Mouse (Mus musculus) natural killer cell, adult 2 months (primary cell): ENCODE data around the gene Olfr871.
"Not testable (repeated sequence)": the region's sequence is repeated elsewhere in the genome, so short reads cannot be mapped to it uniquely, and the experiment has no call there.

Source experiments
- DNase-seq, 2 experiments: peaks; one replicate each; pipeline ENCODE4 v3.0.0; 2022; ENCODE audit warnings: low spot score in 2 of 2

Olfr871 gene

DNA sequence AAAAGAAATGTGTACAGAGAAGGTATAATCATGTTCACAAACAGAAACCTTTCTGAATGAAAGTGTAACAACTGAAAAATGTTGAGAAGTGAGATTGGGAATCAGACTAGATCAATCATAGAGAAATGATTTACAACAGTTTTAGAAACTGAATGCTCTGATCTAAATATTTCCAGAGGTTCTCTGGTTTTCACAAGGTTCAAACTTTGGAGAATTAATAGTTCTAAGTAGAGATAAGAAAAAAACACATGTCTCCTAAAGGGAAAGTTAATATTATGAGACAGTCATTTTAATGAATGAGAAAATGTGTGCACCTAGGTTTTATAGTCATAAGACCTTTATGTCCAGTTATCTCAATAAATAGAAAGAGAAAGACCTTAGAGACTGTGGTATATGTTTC, at the start of gene Olfr871:
Olfr871 (plus strand) TSS at position 301 of the 400 bp plus-strand sequence.
- no peak for DNase-seq

DNA sequence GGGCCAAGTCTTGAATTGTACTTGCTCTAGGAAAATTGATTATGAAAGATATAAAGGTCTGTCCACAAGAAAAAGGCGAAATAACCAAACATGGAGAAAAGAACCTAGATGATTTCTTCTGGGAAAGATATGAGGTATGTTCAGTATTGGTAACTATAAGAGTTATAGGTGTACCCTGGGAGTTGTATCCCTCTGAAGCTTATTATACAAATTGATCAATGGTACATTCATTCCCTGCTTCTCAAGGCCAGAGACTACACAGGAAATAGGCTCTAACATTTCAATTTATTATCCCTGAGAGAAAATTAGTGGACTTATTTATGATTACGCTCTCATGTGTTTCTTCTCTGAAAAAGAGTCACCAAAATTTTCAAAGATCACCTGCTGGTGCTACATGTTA, 38.0 kb upstream of the Olfr871 start, which contains the start of gene Olfr870:
Olfr870 (minus strand) TSS at position 101 of the 400 bp plus-strand sequence.
- DNase-seq: no peak

DNA sequence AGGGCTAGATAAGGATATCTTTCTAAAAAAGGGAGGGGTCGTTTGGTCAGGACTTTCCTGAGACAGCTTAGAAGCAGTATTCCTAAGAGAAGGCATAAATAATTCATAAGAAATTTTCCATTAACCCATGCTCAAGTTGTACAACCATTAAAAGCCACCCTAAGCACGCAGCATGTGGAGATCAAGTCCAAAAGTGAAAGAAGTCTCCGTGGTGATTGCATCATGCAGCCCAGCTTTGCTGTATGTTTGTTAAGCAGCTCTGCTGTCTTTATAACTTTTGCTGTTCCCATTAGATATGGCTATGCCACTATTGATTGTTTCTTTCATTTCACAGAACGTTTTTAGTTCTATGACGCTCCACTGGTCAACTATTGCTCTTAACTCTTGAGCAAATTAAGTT, 32.5 kb upstream of the Olfr871 start:
- no peak for DNase-seq

DNA sequence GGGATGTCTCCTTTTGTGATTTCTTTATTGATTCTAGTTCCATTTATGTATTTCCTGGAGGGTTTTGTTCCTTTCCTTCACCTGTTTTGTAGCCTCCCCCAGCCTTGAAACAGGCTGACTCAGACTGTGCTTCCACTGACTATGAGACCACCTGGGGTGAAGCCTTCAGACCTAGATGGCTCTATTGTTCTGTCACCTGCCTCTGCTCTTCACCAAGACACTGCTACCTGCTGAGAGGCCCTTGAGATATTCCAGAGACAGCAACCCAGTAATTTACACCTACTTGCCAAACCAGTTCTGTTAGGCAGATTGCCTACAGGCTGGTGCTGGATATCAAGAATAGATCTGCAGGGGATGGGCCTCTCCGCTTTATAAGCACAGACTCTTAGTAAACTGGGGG, 9.9 kb upstream of the Olfr871 start:
- DNase-seq: no peak

DNA sequence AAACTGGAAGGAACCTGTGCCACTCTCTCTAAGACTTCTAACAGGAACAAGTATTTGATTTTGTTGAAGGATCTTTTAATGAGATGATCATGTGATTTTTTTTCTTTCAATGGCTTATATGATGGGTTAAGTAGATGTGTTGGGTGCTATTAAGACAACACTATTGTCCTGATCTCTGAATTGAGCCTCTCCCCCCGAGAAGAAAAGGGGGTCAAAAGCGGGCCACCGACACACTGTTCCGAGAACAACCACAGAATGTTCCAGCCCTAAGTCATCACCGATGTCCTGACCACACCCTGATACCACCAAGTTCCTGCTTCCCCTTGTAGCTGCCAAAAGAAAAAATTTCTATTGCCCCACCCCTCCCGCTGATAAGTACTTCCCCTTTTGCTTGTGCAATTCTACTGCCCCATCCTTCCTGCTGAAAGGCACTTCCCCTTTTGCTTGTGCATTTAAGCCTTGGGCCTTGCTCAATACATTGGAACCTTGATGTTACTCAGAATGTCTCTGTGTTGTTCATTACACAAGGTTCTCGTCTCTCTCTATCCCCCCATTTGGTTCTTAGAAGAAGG, 8.5 kb upstream of the Olfr871 start:
- DNase-seq: not testable (repeated sequence)

DNA sequence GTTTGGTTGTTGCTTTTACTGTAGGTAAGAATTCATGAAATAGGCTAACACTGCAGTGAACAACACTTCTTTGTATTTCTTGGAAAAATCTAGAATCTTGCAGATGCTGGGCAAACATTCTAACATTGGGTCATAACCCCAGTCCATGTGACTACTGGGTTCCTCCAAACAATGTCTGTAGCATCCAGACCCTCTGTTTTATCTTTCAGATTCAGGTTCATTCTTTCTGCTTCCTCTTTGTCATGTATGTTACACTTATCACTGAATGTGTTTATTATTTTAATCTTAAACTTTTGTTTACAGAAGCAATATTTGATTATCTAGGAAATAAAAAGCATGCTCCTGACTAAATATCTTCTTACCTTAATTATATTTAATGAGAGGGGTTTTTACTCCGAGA, 1.2 kb upstream of the Olfr871 start:
- DNase-seq: no peak

DNA sequence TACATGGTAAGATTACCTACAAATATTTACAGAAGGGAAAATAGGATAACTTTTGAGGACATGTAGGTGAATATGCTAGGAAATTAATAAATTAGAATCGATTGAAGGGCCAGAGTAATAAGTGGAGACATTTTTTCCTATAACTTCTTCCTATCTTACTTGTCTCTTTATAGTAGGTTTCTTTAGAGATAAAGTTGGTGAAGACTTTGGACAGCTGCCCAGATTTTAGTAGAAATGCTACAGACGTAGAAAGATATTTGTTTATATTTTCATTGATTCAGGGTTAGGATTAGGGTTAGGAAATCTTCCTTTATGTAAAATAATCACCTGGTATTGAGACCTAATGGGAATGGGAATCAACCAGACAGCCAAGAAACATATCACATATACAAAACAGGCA, 530 bp upstream of the Olfr871 start:
- no peak for DNase-seq

DNA sequence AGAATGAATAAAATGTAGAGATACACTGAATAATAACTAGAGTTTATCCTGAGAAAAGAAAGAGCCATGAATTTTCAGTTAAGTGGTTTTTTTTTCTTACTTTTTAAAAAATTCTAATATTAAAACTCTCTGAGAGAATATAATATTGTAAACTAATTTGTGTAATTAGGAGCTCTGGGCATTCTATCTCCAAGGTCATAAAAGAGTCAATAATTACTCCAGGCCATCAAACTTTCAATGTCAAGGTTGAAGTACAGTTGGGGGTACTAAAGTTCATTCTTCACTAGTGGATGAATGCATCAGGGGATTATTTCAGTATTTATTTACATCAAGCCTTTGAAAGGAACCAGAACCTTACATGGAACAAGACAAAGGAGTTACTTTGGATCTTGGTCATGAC, 24.8 kb downstream of the Olfr871 start, which contains the start of gene Olfr872:
Olfr872 (plus strand) TSS at position 301 of the 400 bp plus-strand sequence.
- no peak for DNase-seq

DNA sequence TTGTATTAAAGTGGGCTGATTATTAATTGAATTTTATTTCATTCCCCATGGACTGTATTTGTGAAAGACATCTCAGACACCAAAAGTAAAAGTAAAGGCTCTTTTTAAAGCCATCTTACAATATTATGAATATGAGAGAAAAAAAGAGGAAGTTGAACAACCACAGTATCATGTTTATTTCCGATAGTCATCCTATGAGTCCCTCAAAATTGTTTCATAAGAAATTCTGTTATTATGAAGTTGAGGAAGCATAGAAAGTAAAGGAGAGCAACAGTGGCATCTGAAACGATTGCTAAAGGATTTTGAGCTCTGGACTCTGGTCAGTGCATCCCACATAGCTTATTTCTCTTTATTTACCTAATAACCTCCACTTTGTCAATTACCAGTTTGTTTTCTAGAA, 25.4 kb downstream of the Olfr871 start:
- no peak for DNase-seq
